Mouse (Mus musculus) spleen, adult 18-20 months (tissue): ENCODE data around the gene Ganc.

Experiments
- DNase-seq, 2 experiments: peaks; one replicate each; pipeline ENCODE4 v3.0.0; 2022; ENCODE audit warnings: mixed read lengths in 2 of 2

Gene Ganc

DNA sequence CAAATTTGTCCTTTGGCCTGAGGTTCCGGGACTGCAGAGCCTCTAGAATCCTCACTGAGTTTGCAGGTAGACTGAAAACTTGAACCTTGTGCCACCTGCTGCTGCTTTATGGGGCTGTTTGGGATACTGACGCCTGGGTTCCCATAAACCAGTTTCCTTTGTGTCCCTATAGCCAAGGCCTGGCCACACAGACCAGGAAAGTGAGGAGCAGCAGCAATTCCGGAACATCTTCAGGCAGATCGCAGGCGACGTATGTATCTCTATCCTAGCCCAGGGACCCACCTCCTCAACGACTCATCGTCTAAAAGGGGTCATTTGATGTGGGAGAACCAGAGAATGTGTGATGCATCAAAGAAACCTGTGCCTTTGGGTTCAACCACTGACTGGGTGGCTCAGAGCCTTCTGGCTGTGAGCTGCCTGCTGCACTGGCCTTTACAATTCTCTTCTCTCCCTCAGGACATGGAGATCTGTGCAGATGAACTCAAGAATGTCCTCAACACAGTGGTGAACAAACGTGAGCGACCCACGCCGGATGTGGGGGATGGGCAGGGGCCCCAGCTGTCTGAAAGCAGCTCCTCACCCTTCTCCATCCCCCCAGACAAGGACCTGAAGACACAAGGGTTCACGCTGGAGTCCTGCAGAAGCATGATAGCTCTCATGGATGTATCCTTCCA is 98.4 kb downstream of the Ganc start:
- DNase-seq, result no peak

DNA sequence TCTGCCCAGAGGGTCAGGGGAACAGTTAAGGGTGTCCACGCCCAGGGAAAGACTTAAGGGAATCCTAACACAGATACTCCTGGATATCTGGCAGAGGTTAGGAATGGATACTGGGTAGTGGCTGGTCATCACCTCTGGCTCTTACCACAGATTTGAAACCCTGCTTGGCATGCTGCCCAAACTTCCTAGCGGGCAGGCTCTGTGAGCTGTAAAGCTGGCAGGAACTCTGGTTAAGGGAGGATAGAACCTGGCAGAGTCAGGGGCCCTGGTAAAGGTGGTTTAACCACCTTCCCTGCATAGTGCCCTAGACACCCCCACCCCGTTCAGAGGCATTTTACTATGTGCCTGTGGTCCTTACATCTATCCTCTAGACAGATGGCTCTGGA is 98.9 kb downstream of the Ganc start:
- no peak for DNase-seq

DNA sequence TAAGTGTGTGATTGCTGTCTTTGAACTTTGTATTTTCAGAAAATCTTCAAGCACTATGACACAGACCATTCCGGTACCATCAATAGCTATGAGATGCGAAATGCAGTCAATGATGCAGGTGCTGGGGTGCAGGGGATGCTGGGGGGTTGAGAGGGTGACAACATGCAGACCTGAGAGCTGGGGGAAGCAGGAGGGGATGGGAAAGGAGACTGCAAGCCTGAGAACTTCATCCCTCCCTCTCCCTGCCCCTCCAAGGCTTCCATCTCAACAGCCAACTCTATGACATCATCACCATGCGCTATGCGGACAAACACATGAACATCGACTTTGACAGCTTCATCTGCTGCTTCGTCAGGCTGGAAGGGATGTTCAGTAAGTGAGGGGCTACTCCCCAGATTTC is 99.4 kb downstream of the Ganc start:
- DNase-seq, result no peak

DNA sequence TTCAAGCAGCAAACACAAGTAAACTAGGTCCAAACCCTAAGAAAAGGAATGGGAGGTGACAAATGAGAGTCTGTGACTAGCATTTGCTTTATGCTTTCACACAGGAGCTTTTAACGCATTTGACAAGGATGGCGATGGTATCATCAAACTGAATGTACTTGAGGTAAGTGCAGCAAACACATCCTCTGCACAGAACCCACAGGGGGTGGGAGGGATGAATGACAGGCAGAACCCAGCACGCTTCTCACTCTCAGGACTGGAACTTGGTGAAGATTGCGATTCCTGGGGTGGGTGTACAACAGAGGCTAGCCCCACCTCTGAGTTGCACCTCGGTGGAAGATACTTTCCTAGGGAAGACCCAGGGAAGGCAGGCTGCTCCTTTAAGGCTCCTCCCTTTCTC is 100.3 kb downstream of the Ganc start:
- no peak for DNase-seq
